Comparison of ENCODE assay signal across 9 mouse cellular contexts in the genomic region with DNA sequence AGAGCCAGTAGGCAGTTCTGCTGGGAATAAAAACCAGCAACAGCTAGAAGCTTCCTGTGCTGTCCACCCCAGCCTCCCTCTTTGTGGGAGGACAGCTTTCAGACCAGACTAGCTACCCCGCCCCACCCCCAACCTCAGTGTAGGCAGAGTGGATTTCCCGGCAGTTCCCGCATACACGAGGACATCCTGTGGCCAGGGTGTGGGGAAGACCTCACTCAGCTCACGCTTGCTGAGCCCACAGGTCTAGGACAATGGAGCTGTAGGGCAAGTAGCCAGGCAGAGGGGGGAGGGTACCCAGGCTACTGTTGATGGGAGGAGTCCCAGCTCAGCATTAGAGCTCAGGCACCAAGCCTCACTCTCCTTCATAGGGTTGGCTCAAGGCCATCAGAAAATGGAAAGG. TPM values are rescaled to one million over a fixed set of nuclear protein-coding genes. Genes with fewer than 3 reads are reported as not detected.
A peak's percentile ranks its signal among the peaks of the same experiment; 100 is the strongest.
DNase-seq lines count a peak whose midpoint lies in the region; ATAC-seq lines count a peak whose summit lies in the region.
"Had no signal": no experiment of that assay in that cellular context is flagged by ENCODE, and none has a peak within 500 bp of the region (broad histone marks: within the 10 kb centered on the region; RNA-seq: fewer than 3 reads in every experiment).

No protein-coding gene starts in this region.

- H3K9ac ChIP-seq in hindbrain, embryonic 15.5 days = no peak overlapping the region
- peak overlapping the region; percentile 10; the same call in 1 of the 2 replicates for H3K9ac ChIP-seq in midbrain, embryonic 13.5 days (replicated peaks)

- H3K4me1 ChIP-seq in hindbrain, embryonic 15.5 days (replicated peaks) = peaks cover 17% of the 10 kb centered on the region
- H3K4me1 ChIP-seq in midbrain, embryonic 13.5 days (replicated peaks) = peaks cover 32% of the 10 kb centered on the region

- no peak overlapping the region for H3K4me3 ChIP-seq in hindbrain, embryonic 15.5 days
- no peak overlapping the region for H3K4me3 ChIP-seq in midbrain, embryonic 13.5 days (replicated peaks)
- H3K4me3 ChIP-seq: erythroblast, embryonic 14.5 days had no signal

- intact Hi-C loops in left cerebral cortex, postnatal 4 days (cut with DNase I) = no loop called here

- H3K9me3 ChIP-seq in hindbrain, embryonic 15.5 days = no peaks in the 10 kb centered on the region
- no peaks in the 10 kb centered on the region for H3K9me3 ChIP-seq in midbrain, embryonic 13.5 days

- H3K27me3 ChIP-seq in hindbrain, embryonic 15.5 days = no peaks in the 10 kb centered on the region
- H3K27me3 ChIP-seq in midbrain, embryonic 13.5 days = no peaks in the 10 kb centered on the region

- H3K4me2 ChIP-seq in hindbrain, embryonic 15.5 days = no peak overlapping the region
- no peak overlapping the region for H3K4me2 ChIP-seq in midbrain, embryonic 13.5 days (replicated peaks)

- H3K27ac ChIP-seq in hindbrain, embryonic 15.5 days (replicated peaks) = peak overlapping the region; percentile 40
- H3K27ac ChIP-seq in midbrain, embryonic 13.5 days = peak overlapping the region; percentile 3; the same call in 1 of the 2 replicates

- ATAC-seq in hindbrain, embryonic 15.5 days (ENCODE audit: low FRiP score, low read depth) = peak; percentile 69; the same call in 1 of the 2 replicates
- ATAC-seq in midbrain, embryonic 13.5 days = peak; percentile 57

- 0 out of 2 replicates have a peak, but pooled peaks cover under 1% of the 10 kb centered on the region for H3K36me3 ChIP-seq in hindbrain, embryonic 15.5 days
- H3K36me3 ChIP-seq in midbrain, embryonic 13.5 days = peaks cover 17% of the 10 kb centered on the region

- 21% methylated on average over 5 of the region's 5 CpGs for WGBS in hindbrain, embryonic 15.5 days
- 27% methylated on average over 5 of the region's 5 CpGs for WGBS in midbrain, embryonic 13.5 days

- DNase-seq in embryo, embryonic 10 days (ENCODE audit: low spot score) = peak; percentile 45
- no peak for DNase-seq in embryo, embryonic 9.5 days (ENCODE audit: extremely low spot score)
- peak; percentile 60 for DNase-seq in adrenal gland, adult 8-10 months
- DNase-seq in gastrocnemius, postnatal 10 days = peak; percentile 58
- peak; percentile 79 for DNase-seq in left cerebral cortex, postnatal 4 days
- DNase-seq in thymus, postnatal 36 days = no peak

RNA-seq across cellular contexts. Expression of a gene that starts 20.5 kb away (rescaled TPM):
- total RNA-seq in adrenal gland, adult 8-10 months (2022) = 1 to 10 TPM; 2.5 to 5.0 (median 4.0) TPM
- 10 to 100 TPM; 15.8 to 20.0 TPM for total RNA-seq in gastrocnemius, postnatal 10 days (2021)
- 9.7 and 11.4 TPM in 2 replicates for polyA plus RNA-seq in hindbrain, embryonic 15.5 days (2015; fragmentation: Nextera tagmentation; extraction: Ambion mirVana)
- total RNA-seq in left cerebral cortex, postnatal 4 days (2021) = 10 to 100 TPM; 36.5 to 37.0 TPM
- polyA plus RNA-seq in midbrain, embryonic 13.5 days (2015; fragmentation: Nextera tagmentation; extraction: Ambion mirVana) = 6.4 and 7.8 TPM in 2 replicates

RNA-seq across cellular contexts. Expression of a gene that starts 28.1 kb away (rescaled TPM):
- 10 to 100 TPM; 81.9 to 90.7 (median 84.3) TPM for total RNA-seq in adrenal gland, adult 8-10 months (2022)
- 10 to 100 TPM; 74.5 to 75.9 TPM for total RNA-seq in gastrocnemius, postnatal 10 days (2021)
- polyA plus RNA-seq in hindbrain, embryonic 15.5 days (2015; fragmentation: Nextera tagmentation; extraction: Ambion mirVana) = 62.1 and 65.9 TPM in 2 replicates
- 10 to 100 TPM; 68.3 to 77.3 TPM for total RNA-seq in left cerebral cortex, postnatal 4 days (2021)
- 84.6 and 86.2 TPM in 2 replicates for polyA plus RNA-seq in midbrain, embryonic 13.5 days (2015; fragmentation: Nextera tagmentation; extraction: Ambion mirVana)

RNA-seq across cellular contexts. Expression of a gene that starts 33.9 kb away (rescaled TPM):
- 1 to 10 TPM; 1.4 to 4.8 (median 3.4) TPM for total RNA-seq in adrenal gland, adult 8-10 months (2022)
- total RNA-seq in gastrocnemius, postnatal 10 days (2021) = under 1 TPM in 1 of 2 experiments, not detected in 1; 0.28 TPM
- polyA plus RNA-seq in hindbrain, embryonic 15.5 days (2015; fragmentation: Nextera tagmentation; extraction: Ambion mirVana) = not detected in 2 replicates
- not detected for total RNA-seq in left cerebral cortex, postnatal 4 days (2021)
- not detected in 2 replicates for polyA plus RNA-seq in midbrain, embryonic 13.5 days (2015; fragmentation: Nextera tagmentation; extraction: Ambion mirVana)
- polyA plus RNA-seq: erythroblast, embryonic 14.5 days had no signal

RNA-seq across cellular contexts. Expression of a gene that starts 57.7 kb away (rescaled TPM):
- total RNA-seq in adrenal gland, adult 8-10 months (2022) = 1 to 10 TPM; 2.9 to 7.5 (median 5.2) TPM
- total RNA-seq in gastrocnemius, postnatal 10 days (2021) = 100 to 1,000 TPM; 145 to 153 TPM
- 9.9 and 10.2 TPM in 2 replicates for polyA plus RNA-seq in hindbrain, embryonic 15.5 days (2015; fragmentation: Nextera tagmentation; extraction: Ambion mirVana)
- total RNA-seq in left cerebral cortex, postnatal 4 days (2021) = 1 to 10 TPM; 9.6 to 9.9 TPM
- polyA plus RNA-seq in midbrain, embryonic 13.5 days (2015; fragmentation: Nextera tagmentation; extraction: Ambion mirVana) = 3.2 and 3.8 TPM in 2 replicates
- polyA plus RNA-seq: erythroblast, embryonic 14.5 days had no signal

Comparison
In these comparisons a context has a peak if more than half of its experiments do, and no peak if none do; other contexts are left out.
1. DNase-seq: peak in embryo, embryonic 10 days (single experiment), adrenal gland, adult 8-10 months (single experiment), gastrocnemius, postnatal 10 days (single experiment) and left cerebral cortex, postnatal 4 days (single experiment); none in embryo, embryonic 9.5 days (single experiment) and thymus, postnatal 36 days (0 of 2).